1 mouse cellular context compared by ENCODE assay signal in the genomic region with DNA sequence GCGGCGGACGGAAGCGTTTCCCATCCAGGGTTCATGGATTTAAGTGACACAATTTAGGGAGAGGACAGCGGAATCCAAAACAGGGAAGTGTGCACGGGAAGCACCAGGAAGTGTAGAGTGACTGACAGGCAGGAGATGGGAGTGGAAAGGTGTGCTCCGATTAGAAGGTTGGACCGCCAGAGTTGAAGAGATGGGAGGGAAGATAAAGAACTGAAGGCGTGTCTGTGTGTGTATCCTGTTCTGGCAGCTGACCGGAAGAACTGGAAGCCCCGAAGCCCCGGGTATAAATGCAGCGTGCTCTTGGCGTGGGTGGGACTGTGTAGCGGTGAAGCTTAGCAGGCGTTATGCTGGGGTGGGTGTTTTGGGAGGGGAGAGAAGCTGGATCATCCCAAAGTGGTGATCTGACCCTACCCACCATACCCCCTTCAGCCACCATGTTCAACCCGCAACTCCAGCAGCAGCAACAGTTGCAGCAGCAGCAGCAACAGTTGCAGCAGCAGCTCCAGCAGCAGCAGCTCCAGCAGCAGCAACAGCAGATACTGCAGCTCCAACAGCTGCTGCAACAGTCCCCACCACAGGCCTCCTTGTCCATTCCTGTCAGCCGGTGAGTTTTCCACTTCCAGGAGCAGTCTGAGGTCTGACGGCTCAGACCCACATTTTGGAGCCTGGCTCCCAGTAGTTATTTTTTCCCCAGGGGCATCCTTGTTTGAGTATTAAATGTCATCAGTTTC.
TF ChIP-seq lines count a peak whose summit lies in the region.

No protein-coding gene starts in this region.

TF ChIP-seq in CH12.LX, 34 proteins besides CTCF, POLR2A, EP300 and RAD21:
- TF ChIP-seq BHLHE40 (IDR thresholded peaks at IDR 0.05; ENCODE audit: low read depth, low read length) = peak; percentile 17; the same call in 1 of the 2 replicates
- TF ChIP-seq MYC (IDR thresholded peaks at IDR 0.05; ENCODE audit: low read depth, low read length) = 0 out of 2 replicates have a peak, but pooled peaks have one; percentile 18
- TF ChIP-seq NELFE (IDR thresholded peaks at IDR 0.05; ENCODE audit: low read depth, low read length) = no peak
